Mouse (Mus musculus): ENCODE results near the gene Aadat. TPM values are rescaled to one million over a fixed set of nuclear protein-coding genes. Genes with fewer than 3 reads are reported as not detected.

Aadat gene
- total RNA-seq (2023): not detected

GRCm38 (mm10) chr8:60505653-60506521 lies at the start of gene Aadat:
Gene Aadat (plus strand): TSS chr8:60505932.

DNA sequence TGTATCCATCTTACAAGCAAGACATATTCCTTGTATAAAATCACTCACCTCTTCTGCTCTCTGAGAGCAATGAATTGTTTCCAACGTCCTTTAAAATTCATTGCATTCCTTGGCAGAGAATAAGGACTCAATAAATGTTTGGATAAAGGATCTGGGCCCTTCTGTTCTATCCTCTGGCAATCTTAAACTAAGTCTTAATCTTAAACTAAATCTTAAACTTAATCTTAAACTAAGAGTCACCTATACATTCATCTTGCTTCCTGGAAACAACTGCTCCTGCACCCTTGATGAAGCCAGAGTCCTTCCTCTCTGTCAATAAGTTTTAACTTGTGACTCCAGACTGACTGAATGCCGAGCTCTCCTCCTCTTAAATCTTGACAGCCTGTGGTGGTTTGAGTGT lies 2.6 kb upstream of the Aadat start, which contains the start of gene Gm10283:
Gene Gm10283 (minus strand): TSS at position 101 of the 400 bp plus-strand sequence.

Other genes starting within 250 kb of the Aadat start
- gene Gm10283, start 2.7 kb upstream of the Aadat start, total RNA-seq (2023): not detected
- not detected for gene Mfap3l, start 126.9 kb downstream of the Aadat start, total RNA-seq (2023)

Measured in CD8-positive naive resting alpha-beta T cell, adult 57 days (primary cell).